Mouse (Mus musculus): ENCODE results near the gene Cryzl1.

GRCm38 (mm10) chr16:91663795-91664194 is 65.0 kb downstream of the Cryzl1 start:
- TF ChIP-seq CTCF (IDR thresholded peaks at IDR 0.05) (no peak), POLR2A (IDR thresholded peaks at IDR 0.05; ENCODE audit: insufficient read depth, low read depth, low read length) (no peak)
